Mouse (Mus musculus) embryonic facial prominence, embryonic 14.5 days (tissue): ENCODE measurements around the gene Nxnl2. TPM values are rescaled to one million over a fixed set of nuclear protein-coding genes. Genes with fewer than 3 reads are reported as not detected.
"Not testable (repeated sequence)": the region's sequence is repeated elsewhere in the genome, so short reads cannot be mapped to it uniquely, and the experiment has no call there.

Experiments
- ATAC-seq: fragments of 200-750 bp; cut with Nextera tagmentation; 2 replicates; pipeline ENCODE4 v1.8.0; 2017; ENCODE audit warnings: low read depth, moderate number of reproducible peaks, moderate TSS enrichment
- DNase-seq: peaks from one replicate; pipeline ENCODE4 v3.0.0-alpha.2; 2015; ENCODE audit warnings: low spot score
- H3K27ac ChIP-seq: fragments of 300-500 bp; sonication (generic); replicated peaks from 2 replicates; pipeline ENCODE4 v1.5.1; 2014; ENCODE audit warnings: low read depth, mild to moderate bottlenecking, low read length, moderate library complexity
- H3K27me3 ChIP-seq: fragments of 300-500 bp; sonication (generic); replicated peaks from 2 replicates; pipeline ENCODE4 v1.6.1; 2014; ENCODE audit warnings: low read length; ENCODE audit not compliant: control insufficient read depth, insufficient read depth
- H3K36me3 ChIP-seq: fragments of 300-500 bp; sonication (generic); 2 replicates; pipeline ENCODE4 v1.6.1; 2014; ENCODE audit warnings: low read length, mixed read lengths; ENCODE audit not compliant: control insufficient read depth, insufficient read depth
- H3K4me1 ChIP-seq: fragments of 300-500 bp; sonication (generic); 2 replicates; pipeline ENCODE4 v1.6.1; 2014; ENCODE audit warnings: antibody characterized with exemption, low read length; ENCODE audit not compliant: control insufficient read depth, insufficient read depth
- H3K4me2 ChIP-seq: fragments of 300-500 bp; sonication (generic); 2 replicates; pipeline ENCODE4 v1.6.1; 2014; ENCODE audit warnings: low read depth, mild to moderate bottlenecking, low read length, moderate library complexity, mixed read lengths
- H3K4me3 ChIP-seq: fragments of 300-500 bp; sonication (generic); 2 replicates; pipeline ENCODE4 v1.5.1; 2014; ENCODE audit warnings: low read depth, mild to moderate bottlenecking, low read length
- H3K9ac ChIP-seq: fragments of 300-500 bp; sonication (generic); 2 replicates; pipeline ENCODE4 v1.6.1; 2014; ENCODE audit warnings: low read depth, mild to moderate bottlenecking, low read length, moderate library complexity, mixed read lengths
- H3K9me3 ChIP-seq: fragments of 300-500 bp; sonication (generic); 2 replicates; pipeline ENCODE4 v1.6.1; 2016; ENCODE audit warnings: low read length; ENCODE audit not compliant: control insufficient read depth
- WGBS: fragments of 180-500 bp; shearing (Covaris S2); extraction: QIAGEN DNeasy Blood & Tissue Kit; methylation state at CpG from one replicate; pipeline ENCODE4 v1.1.7; 2014; 5-methylcytosine and 5-hydroxymethylcytosine counted together
- polyA plus RNA-seq: library from polyadenylated mRNA; unstranded; fragments of >200 nt; fragmentation: Nextera tagmentation; extraction: Ambion mirVana; gene quantifications from 2 replicates; pipeline ENCODE4 v1.2.1, GENCODE M21; 2014

Gene Nxnl2
- polyA plus RNA-seq, 1 experiment from 2014 or later: 1.6 TPM

- DNase-seq, H3K9me3 ChIP-seq, H3K4me3 ChIP-seq, H3K36me3 ChIP-seq, ATAC-seq, H3K27ac ChIP-seq, H3K27me3 ChIP-seq, H3K4me1 ChIP-seq, H3K4me2 ChIP-seq, H3K9ac ChIP-seq: not testable (repeated sequence)
- WGBS: 82% methylated on average over 11 of the region's 11 CpGs
Measured at GRCm38 (mm10) chr13:51204081-51204480, 33.3 kb downstream of the Nxnl2 start.

- Histone ChIP-seq H3K9ac (no peak overlapping the region), H3K27ac (no peak overlapping the region), H3K4me3 (no peak overlapping the region), H3K36me3 (no peaks in the 10 kb centered on the region), H3K4me1 (no peaks in the 10 kb centered on the region), H3K27me3 (no peaks in the 10 kb centered on the region), H3K4me2 (no peak overlapping the region), H3K9me3 (no peaks in the 10 kb centered on the region)
- 55% methylated on average over 12 of the region's 12 CpGs for WGBS
- DNase-seq (peak; percentile 72), ATAC-seq (peak; percentile 74; the same call in 1 of the 2 replicates)
Measured at GRCm38 (mm10) chr13:51207965-51208364, 37.1 kb downstream of the Nxnl2 start.

- Histone ChIP-seq H3K9me3 (no peaks in the 10 kb centered on the region), H3K27me3 (no peaks in the 10 kb centered on the region), H3K4me2 (no peak overlapping the region), H3K36me3 (no peaks in the 10 kb centered on the region), H3K9ac (no peak overlapping the region), H3K4me3 (no peak overlapping the region), H3K4me1 (no peaks in the 10 kb centered on the region), H3K27ac (no peak overlapping the region)
- WGBS: 43% methylated on average over 18 of the region's 18 CpGs
- DNase-seq (peak; percentile 75), ATAC-seq (peak; percentile 92)
Measured at GRCm38 (mm10) chr13:51208378-51209100, 37.7 kb downstream of the Nxnl2 start.

DNA sequence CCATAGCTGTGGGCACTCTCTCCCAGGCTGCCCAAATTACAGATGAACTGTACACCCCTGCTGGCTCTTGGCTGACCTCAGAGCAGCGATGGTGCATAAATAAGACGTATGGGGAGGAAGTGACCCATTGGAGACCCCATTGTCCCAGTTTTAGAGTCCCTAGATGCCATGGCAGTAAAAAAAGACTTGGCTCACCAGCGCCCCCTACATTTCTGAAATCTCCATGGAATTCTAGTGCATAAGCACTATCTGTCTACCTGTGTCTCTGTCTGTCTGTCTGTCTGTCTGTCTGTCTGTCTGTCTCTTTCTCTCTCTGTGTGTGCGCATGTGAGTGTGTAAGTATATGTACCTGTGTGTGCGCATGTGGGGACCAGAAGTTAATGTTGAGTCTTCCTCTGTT is 39.8 kb downstream of the Nxnl2 start:
- H3K27me3 ChIP-seq: no peaks in the 10 kb centered on the region
- WGBS: 74% methylated on average over 5 of the region's 5 CpGs
- H3K4me2 ChIP-seq: no peak overlapping the region
- no peak for DNase-seq
- no peak for ATAC-seq
- H3K9me3 ChIP-seq: no peaks in the 10 kb centered on the region
- H3K4me1 ChIP-seq: peaks cover 6% of the 10 kb centered on the region
- H3K27ac ChIP-seq: no peak overlapping the region
- no peak overlapping the region for H3K4me3 ChIP-seq
- H3K9ac ChIP-seq: no peak overlapping the region
- no peaks in the 10 kb centered on the region for H3K36me3 ChIP-seq

- WGBS: 39% methylated on average over 2 of the region's 2 CpGs
- H3K27ac ChIP-seq: peak overlapping the region; percentile 59
- peaks cover 10% of the 10 kb centered on the region for H3K4me1 ChIP-seq
- peak; percentile 69 for DNase-seq
- H3K4me3 ChIP-seq: no peak overlapping the region
- no peak for ATAC-seq
- H3K9me3 ChIP-seq: no peaks in the 10 kb centered on the region
- H3K9ac ChIP-seq: no peak overlapping the region
- H3K36me3 ChIP-seq: no peaks in the 10 kb centered on the region
- H3K27me3 ChIP-seq: no peaks in the 10 kb centered on the region
- no peak overlapping the region for H3K4me2 ChIP-seq
Measured at GRCm38 (mm10) chr13:51214746-51215145, 43.9 kb downstream of the Nxnl2 start.

GRCm38 (mm10) chr13:51220897-51221296 is 50.1 kb downstream of the Nxnl2 start:
- 28% methylated on average over 4 of the region's 4 CpGs for WGBS
- no peak overlapping the region for H3K9ac ChIP-seq

GRCm38 (mm10) chr13:51221425-51222160 is 50.8 kb downstream of the Nxnl2 start:
- peak; percentile 95 for DNase-seq
- WGBS: 36% methylated on average over 12 of the region's 12 CpGs
- Histone ChIP-seq H3K4me3 (no peak overlapping the region), H3K27me3 (no peaks in the 10 kb centered on the region), H3K9me3 (no peaks in the 10 kb centered on the region), H3K9ac (no peak overlapping the region), H3K27ac (peak overlapping the region; percentile 89), H3K36me3 (no peaks in the 10 kb centered on the region), H3K4me2 (no peak overlapping the region; the same call in 1 of the 2 replicates), H3K4me1 (peaks cover 37% of the 10 kb centered on the region)
- peak; percentile 80 for ATAC-seq

More at GRCm38 (mm10) chr13:51220897-51221296, 50.1 kb downstream of the Nxnl2 start:
- Histone ChIP-seq H3K4me3 (no peak overlapping the region), H3K27me3 (no peaks in the 10 kb centered on the region), H3K4me2 (no peak overlapping the region), H3K9me3 (no peaks in the 10 kb centered on the region), H3K4me1 (peaks cover 37% of the 10 kb centered on the region), H3K27ac (peak overlapping the region; percentile 89), H3K36me3 (no peaks in the 10 kb centered on the region)
- ATAC-seq (peak; percentile 7; the same call in 1 of the 2 replicates), DNase-seq (no peak)
